Mouse (Mus musculus) neural tube, embryonic 13.5 days (tissue): ENCODE results near the gene Cdca5. TPM values are rescaled to one million over a fixed set of nuclear protein-coding genes. Genes with fewer than 3 reads are reported as not detected.
A peak's percentile ranks its signal among the peaks of the same experiment; 100 is the strongest.
"Not testable (repeated sequence)": the region's sequence is repeated elsewhere in the genome, so short reads cannot be mapped to it uniquely, and the experiment has no call there.

Experiments used
- ATAC-seq: fragments of 200-750 bp; cut with Nextera tagmentation; 2 replicates; pipeline ENCODE4 v1.8.0; 2017; ENCODE audit warnings: low read depth, mild to moderate bottlenecking, moderate TSS enrichment, moderate library complexity
- H3K27ac ChIP-seq: fragments of 300-500 bp; sonication (generic); replicated peaks from 2 replicates; pipeline ENCODE4 v1.5.1; 2015; ENCODE audit warnings: moderate library complexity, mild to moderate bottlenecking, inconsistent platforms
- H3K27me3 ChIP-seq: fragments of 300-500 bp; sonication (generic); 2 replicates; pipeline ENCODE4 v1.6.1; 2015; ENCODE audit warnings: mild to moderate bottlenecking, inconsistent platforms
- H3K36me3 ChIP-seq: fragments of 300-500 bp; sonication (generic); 2 replicates; pipeline ENCODE4 v1.6.1; 2015; ENCODE audit warnings: mild to moderate bottlenecking, inconsistent platforms
- H3K4me1 ChIP-seq: fragments of 300-500 bp; sonication (generic); replicated peaks from 2 replicates; pipeline ENCODE4 v1.6.1; 2015; ENCODE audit warnings: inconsistent platforms
- H3K4me2 ChIP-seq: fragments of 300-500 bp; sonication (generic); 2 replicates; pipeline ENCODE4 v1.6.1; 2015; ENCODE audit warnings: inconsistent platforms, mild to moderate bottlenecking, moderate library complexity
- H3K4me3 ChIP-seq: fragments of 300-500 bp; sonication (generic); 2 replicates; pipeline ENCODE4 v1.5.1; 2015; ENCODE audit warnings: mild to moderate bottlenecking, inconsistent platforms
- H3K9ac ChIP-seq: fragments of 300-500 bp; sonication (generic); 2 replicates; pipeline ENCODE4 v1.6.1; 2015; ENCODE audit warnings: moderate library complexity, mild to moderate bottlenecking, inconsistent platforms
- H3K9me3 ChIP-seq: fragments of 300-500 bp; sonication (generic); 2 replicates; pipeline ENCODE4 v1.6.1; 2016; ENCODE audit warnings: inconsistent platforms
- WGBS: fragments of 180-500 bp; shearing (Covaris S2); methylation state at CpG from one replicate; pipeline ENCODE4 v1.1.7; 2015; 5-methylcytosine and 5-hydroxymethylcytosine counted together
- polyA plus RNA-seq: library from polyadenylated mRNA; unstranded; fragments of >200 nt; fragmentation: Nextera tagmentation; extraction: Ambion mirVana; gene quantifications from 2 replicates; pipeline ENCODE4 v1.2.1, GENCODE M21; 2015

Cdca5 gene
- polyA plus RNA-seq, 1 experiment from 2014 or later: 6.4 TPM

- H3K27me3 ChIP-seq: no peaks in the 10 kb centered on the region
- peak within 1 kb of the TSS; percentile 95 for H3K27ac ChIP-seq
- peaks cover 28% of the 10 kb centered on the region for H3K4me1 ChIP-seq
- peak; percentile 90 for ATAC-seq
- WGBS: under 1% methylated on average over 77 of the region's 77 CpGs
- no peaks in the 10 kb centered on the region for H3K9me3 ChIP-seq
- H3K4me3 ChIP-seq: peak within 1 kb of the TSS; percentile 84
- peaks cover 42% of the 10 kb centered on the region for H3K36me3 ChIP-seq
- peak within 1 kb of the TSS; percentile 90 for H3K9ac ChIP-seq
- peak within 1 kb of the TSS; percentile 85 for H3K4me2 ChIP-seq
Observed at GRCm38 (mm10) chr19:6117986-6118676, 33.3 kb downstream of the Cdca5 start, which contains the start of gene Sac3d1. Gene Sac3d1, minus strand, starts transcription at chr19:6118650.

GRCm38 (mm10) chr19:6118677-6119185, 33.9 kb downstream of the Cdca5 start:
- WGBS: 2% methylated on average over 8 of the region's 8 CpGs
- Histone ChIP-seq H3K4me1 (peaks cover 34% of the 10 kb centered on the region), H3K9me3 (no peaks in the 10 kb centered on the region), H3K9ac (peak overlapping the region; percentile 90), H3K4me3 (peak overlapping the region; percentile 84), H3K4me2 (peak overlapping the region; percentile 85), H3K36me3 (peaks cover 40% of the 10 kb centered on the region), H3K27ac (peak overlapping the region; percentile 95), H3K27me3 (no peaks in the 10 kb centered on the region)
- ATAC-seq: peak; percentile 60

- no peak for ATAC-seq
- Histone ChIP-seq H3K27ac (no peak overlapping the region), H3K36me3 (peaks cover 13% of the 10 kb centered on the region; the same call in 1 of the 2 replicates), H3K4me2 (no peak overlapping the region), H3K9ac (no peak overlapping the region), H3K27me3 (no peaks in the 10 kb centered on the region), H3K4me1 (peaks cover 29% of the 10 kb centered on the region), H3K4me3 (no peak overlapping the region), H3K9me3 (no peaks in the 10 kb centered on the region)
- 33% methylated on average over 19 of the region's 19 CpGs for WGBS
Observed at GRCm38 (mm10) chr19:6121761-6122160, 37.0 kb downstream of the Cdca5 start.

GRCm38 (mm10) chr19:6123330-6123729, 38.5 kb downstream of the Cdca5 start:
- 72% methylated on average over 8 of the region's 8 CpGs for WGBS
- no peak for ATAC-seq
- H3K27me3 ChIP-seq: no peaks in the 10 kb centered on the region
- H3K36me3 ChIP-seq: peaks cover 13% of the 10 kb centered on the region; the same call in 1 of the 2 replicates
- no peak overlapping the region for H3K4me3 ChIP-seq
- H3K27ac ChIP-seq: 0 out of 2 replicates have a peak overlapping the region, but pooled peaks have one; percentile 28
- H3K9me3 ChIP-seq: no peaks in the 10 kb centered on the region
- H3K4me2 ChIP-seq: no peak overlapping the region
- peaks cover 22% of the 10 kb centered on the region for H3K4me1 ChIP-seq
- 0 out of 2 replicates have a peak overlapping the region, but pooled peaks have one; percentile 31 for H3K9ac ChIP-seq

GRCm38 (mm10) chr19:6124898-6125297, 40.1 kb downstream of the Cdca5 start:
- H3K4me1 ChIP-seq: peaks cover 14% of the 10 kb centered on the region
- no peak overlapping the region for H3K4me2 ChIP-seq
- H3K4me3 ChIP-seq: no peak overlapping the region
- ATAC-seq: no peak
- H3K9ac ChIP-seq: no peak overlapping the region
- 77% methylated on average over 2 of the region's 2 CpGs for WGBS
- H3K27me3 ChIP-seq: no peaks in the 10 kb centered on the region
- H3K9me3 ChIP-seq: no peaks in the 10 kb centered on the region
- H3K27ac ChIP-seq: no peak overlapping the region
- H3K36me3 ChIP-seq: peaks cover 13% of the 10 kb centered on the region; the same call in 1 of the 2 replicates

GRCm38 (mm10) chr19:6126289-6126688, 41.5 kb downstream of the Cdca5 start:
- Histone ChIP-seq H3K4me1 (peaks cover 14% of the 10 kb centered on the region), H3K27ac (no peak overlapping the region), H3K9ac (no peak overlapping the region), H3K9me3 (no peaks in the 10 kb centered on the region), H3K36me3 (peaks cover 5% of the 10 kb centered on the region; the same call in 1 of the 2 replicates), H3K4me2 (no peak overlapping the region), H3K4me3 (no peak overlapping the region), H3K27me3 (no peaks in the 10 kb centered on the region)
- no peak for ATAC-seq
- 22% methylated on average over 4 of the region's 4 CpGs for WGBS

GRCm38 (mm10) chr19:6126789-6127580, 42.2 kb downstream of the Cdca5 start:
- Histone ChIP-seq H3K4me3 (peak overlapping the region; percentile 55), H3K9ac (peak overlapping the region; percentile 77), H3K4me1 (peaks cover 14% of the 10 kb centered on the region), H3K9me3 (no peaks in the 10 kb centered on the region), H3K27me3 (no peaks in the 10 kb centered on the region), H3K4me2 (peak overlapping the region; percentile 55), H3K36me3 (no peaks in the 10 kb centered on the region), H3K27ac (peak overlapping the region; percentile 93)
- 74% methylated on average over 10 of the region's 10 CpGs for WGBS
- ATAC-seq: no peak

- no peaks in the 10 kb centered on the region for H3K27me3 ChIP-seq
- no peaks in the 10 kb centered on the region for H3K9me3 ChIP-seq
- under 1% methylated on average over 32 of the region's 32 CpGs for WGBS
- peak within 1 kb of the TSS; percentile 55 for H3K4me3 ChIP-seq
- H3K27ac ChIP-seq: peak within 1 kb of the TSS; percentile 93
- 0 out of 2 replicates have a peak, but pooled peaks cover 5% of the 10 kb centered on the region for H3K36me3 ChIP-seq
- H3K9ac ChIP-seq: peak within 1 kb of the TSS; percentile 77
- H3K4me2 ChIP-seq: peak within 1 kb of the TSS; percentile 55
- H3K4me1 ChIP-seq: peaks cover 14% of the 10 kb centered on the region
- ATAC-seq: peak; percentile 95
Observed at GRCm38 (mm10) chr19:6127760-6128341, 43.1 kb downstream of the Cdca5 start, which contains the start of gene Snx15. Gene Snx15, minus strand, starts transcription at chr19:6128304.

- not testable (repeated sequence) for H3K4me1 ChIP-seq, H3K4me3 ChIP-seq, H3K27ac ChIP-seq, H3K4me2 ChIP-seq, H3K9ac ChIP-seq, H3K27me3 ChIP-seq, ATAC-seq, H3K9me3 ChIP-seq
- WGBS: 76% methylated on average over 7 of the region's 7 CpGs
- peaks cover 23% of the 10 kb centered on the region for H3K36me3 ChIP-seq
Observed at GRCm38 (mm10) chr19:6130414-6131128, 45.8 kb downstream of the Cdca5 start.

- no peak for ATAC-seq
- H3K9ac ChIP-seq: peak overlapping the region; percentile 47
- H3K27me3 ChIP-seq: no peaks in the 10 kb centered on the region
- peaks cover 40% of the 10 kb centered on the region for H3K36me3 ChIP-seq
- H3K4me3 ChIP-seq: no peak overlapping the region
- H3K4me2 ChIP-seq: no peak overlapping the region
- H3K27ac ChIP-seq: no peak overlapping the region
- H3K4me1 ChIP-seq: peaks cover 6% of the 10 kb centered on the region
- H3K9me3 ChIP-seq: no peaks in the 10 kb centered on the region
- 80% methylated on average over 7 of the region's 7 CpGs for WGBS
Observed at GRCm38 (mm10) chr19:6132171-6132827, 47.5 kb downstream of the Cdca5 start.

- not testable (repeated sequence) for H3K27ac ChIP-seq, H3K4me3 ChIP-seq, H3K4me2 ChIP-seq, H3K4me1 ChIP-seq, H3K9me3 ChIP-seq, H3K27me3 ChIP-seq, ATAC-seq, H3K9ac ChIP-seq
- H3K36me3 ChIP-seq: peaks cover 48% of the 10 kb centered on the region
- 48% methylated on average over 1 of the region's 1 CpGs for WGBS
Observed at GRCm38 (mm10) chr19:6133197-6133596, 48.4 kb downstream of the Cdca5 start.
